Mouse (Mus musculus) bone marrow, adult 2 months (tissue): Measurements from ENCODE around the gene Erich6b. TPM values are rescaled to one million over a fixed set of nuclear protein-coding genes. Genes with fewer than 3 reads are reported as not detected.

Experiments
- H3K27ac ChIP-seq: fragments of 200-500 bp; 2 replicates; pipeline ENCODE4 v1.5.1; 2012; ENCODE audit warnings: low read depth, mild to moderate bottlenecking, control low read depth, inconsistent platforms, low read length; ENCODE audit not compliant: control insufficient read depth, poor library complexity, insufficient read depth
- H3K4me1 ChIP-seq: fragments of 200-500 bp; 2 replicates; pipeline ENCODE4 v1.6.1; 2011; ENCODE audit warnings: low read length; ENCODE audit not compliant: control insufficient read depth, insufficient read depth
- H3K4me3 ChIP-seq: fragments of 200-500 bp; replicated peaks from 2 replicates; pipeline ENCODE3; 2011; ENCODE audit warnings: mild to moderate bottlenecking, low read depth, low read length, control low read depth; ENCODE audit not compliant: control insufficient read depth
- CTCF ChIP-seq: fragments of 200-500 bp; IDR thresholded peaks from 2 replicates; pipeline ENCODE4 v1.5.1; 2011; ENCODE audit warnings: low read length, control low read depth; ENCODE audit not compliant: control insufficient read depth, insufficient read depth
- POLR2A ChIP-seq: fragments of 200-500 bp; IDR thresholded peaks from 2 replicates; pipeline ENCODE4 v1.6.1; 2011; ENCODE audit warnings: low read depth, mild to moderate bottlenecking, control low read depth, low read length, borderline replicate concordance; ENCODE audit not compliant: control insufficient read depth
- WGBS: fragments of 180-500 bp; shearing (Covaris S2); methylation state at CpG from one replicate; pipeline ENCODE4 v1.1.7; 2018; 5-methylcytosine and 5-hydroxymethylcytosine counted together
- polyA plus RNA-seq: library from polyadenylated mRNA; stranded (reverse); fragments of >200 nt; gene quantifications from 2 replicates; pipeline ENCODE4 v1.2.4, GENCODE M21; 2011; ENCODE audit warnings: low replicate concordance; ENCODE audit not compliant: missing spikeins, insufficient read depth, insufficient read length

The Erich6b gene
- polyA plus RNA-seq, 1 experiment, result not detected

DNA sequence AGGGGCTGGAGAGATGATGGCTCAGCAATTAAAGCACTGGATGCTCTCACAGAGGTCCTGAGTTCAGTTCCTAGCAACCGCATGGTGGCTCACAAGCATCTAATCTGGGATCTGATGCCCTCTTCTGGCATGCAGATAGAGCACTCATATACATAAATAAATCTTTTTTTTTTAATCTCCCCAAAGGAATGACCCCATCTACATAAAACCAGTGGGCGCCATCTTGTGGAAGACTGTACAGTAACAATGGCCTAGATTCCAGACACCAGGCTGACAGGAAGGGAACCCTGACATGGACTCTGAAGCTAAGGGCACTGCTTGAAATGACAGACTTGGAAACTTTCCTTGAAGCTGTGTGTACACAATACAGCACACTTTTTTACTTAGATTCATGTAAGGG lies 1.2 kb upstream of the Erich6b start:
- Histone ChIP-seq H3K4me3 (no peak overlapping the region), H3K4me1 (no peaks in the 10 kb centered on the region), H3K27ac (no peak overlapping the region)
- TF ChIP-seq POLR2A (no peak), CTCF (no peak)
- WGBS, result 81% methylated on average over 2 of the region's 2 CpGs

DNA sequence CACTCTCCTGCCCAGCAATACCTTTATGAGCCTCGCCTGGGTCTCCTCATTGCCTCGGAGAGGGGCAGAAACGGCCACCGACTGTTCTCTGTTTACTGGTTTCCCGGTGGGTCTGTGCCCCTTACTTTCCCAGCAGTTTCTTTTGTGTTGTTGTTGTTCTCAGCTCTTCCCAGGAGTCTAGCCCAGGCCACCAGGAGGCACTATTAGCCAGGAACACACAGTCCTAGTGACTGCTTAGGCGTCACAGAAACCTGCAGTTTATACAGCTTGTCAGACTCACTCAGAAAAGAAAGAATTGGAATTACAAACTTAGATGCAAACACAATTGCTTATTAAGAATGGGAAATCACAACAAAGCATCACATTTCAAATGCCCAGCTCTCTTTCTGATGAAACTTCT lies 690 bp upstream of the Erich6b start:
- Histone ChIP-seq H3K4me1 (no peaks in the 10 kb centered on the region), H3K4me3 (no peak overlapping the region), H3K27ac (no peak overlapping the region)
- TF ChIP-seq CTCF (no peak), POLR2A (no peak)
- WGBS, result 76% methylated on average over 6 of the region's 6 CpGs

DNA sequence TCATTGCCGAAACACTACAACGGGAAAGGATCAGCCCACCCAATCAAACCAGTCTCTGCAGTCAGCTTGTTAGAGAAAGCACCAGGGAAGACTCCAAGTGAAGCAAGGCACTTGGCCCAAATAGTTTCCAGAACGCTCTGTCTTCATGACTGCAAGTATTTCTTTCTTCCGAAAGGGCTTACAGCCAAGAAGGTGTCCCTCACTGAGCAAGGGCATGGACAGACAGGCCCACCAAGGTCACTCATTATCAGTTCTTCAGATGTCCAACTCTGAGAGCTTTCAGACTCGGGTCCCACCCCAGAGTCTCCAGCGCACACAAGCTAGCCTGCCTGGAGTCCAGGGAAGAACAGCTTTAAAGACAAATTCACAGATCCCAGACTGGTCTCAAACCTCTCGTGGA lies 3.4 kb downstream of the Erich6b start:
- no peak overlapping the region for H3K4me3 ChIP-seq
- no peaks in the 10 kb centered on the region for H3K4me1 ChIP-seq
- 84% methylated on average over 7 of the region's 7 CpGs for WGBS
- TF ChIP-seq CTCF (no peak), POLR2A (no peak)
- H3K27ac ChIP-seq, result no peak overlapping the region

DNA sequence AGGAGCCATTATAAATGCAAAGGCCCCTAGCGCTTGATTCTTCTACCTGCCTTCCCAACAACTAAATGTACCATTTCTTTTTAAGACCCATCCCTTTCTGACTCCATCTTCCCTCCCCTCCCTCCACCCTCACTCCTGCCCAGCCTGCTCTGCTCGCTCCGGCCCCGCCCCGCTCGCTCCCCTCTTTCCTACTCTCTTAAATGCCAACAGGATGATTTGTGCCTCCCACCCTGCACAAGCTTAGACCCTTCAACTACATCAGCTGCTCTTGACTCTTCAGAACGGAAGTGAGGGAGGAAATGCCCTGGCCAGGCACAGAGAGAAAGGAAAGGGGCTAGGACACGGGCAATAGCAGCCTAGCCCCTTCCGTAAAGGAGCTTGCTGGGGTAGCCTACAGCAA lies 4.0 kb downstream of the Erich6b start:
- Histone ChIP-seq H3K4me1 (no peaks in the 10 kb centered on the region), H3K4me3 (no peak overlapping the region), H3K27ac (no peak overlapping the region)
- no peak for TF ChIP-seq POLR2A
- TF ChIP-seq CTCF, result no peak
- WGBS, result 28% methylated on average over 9 of the region's 9 CpGs

DNA sequence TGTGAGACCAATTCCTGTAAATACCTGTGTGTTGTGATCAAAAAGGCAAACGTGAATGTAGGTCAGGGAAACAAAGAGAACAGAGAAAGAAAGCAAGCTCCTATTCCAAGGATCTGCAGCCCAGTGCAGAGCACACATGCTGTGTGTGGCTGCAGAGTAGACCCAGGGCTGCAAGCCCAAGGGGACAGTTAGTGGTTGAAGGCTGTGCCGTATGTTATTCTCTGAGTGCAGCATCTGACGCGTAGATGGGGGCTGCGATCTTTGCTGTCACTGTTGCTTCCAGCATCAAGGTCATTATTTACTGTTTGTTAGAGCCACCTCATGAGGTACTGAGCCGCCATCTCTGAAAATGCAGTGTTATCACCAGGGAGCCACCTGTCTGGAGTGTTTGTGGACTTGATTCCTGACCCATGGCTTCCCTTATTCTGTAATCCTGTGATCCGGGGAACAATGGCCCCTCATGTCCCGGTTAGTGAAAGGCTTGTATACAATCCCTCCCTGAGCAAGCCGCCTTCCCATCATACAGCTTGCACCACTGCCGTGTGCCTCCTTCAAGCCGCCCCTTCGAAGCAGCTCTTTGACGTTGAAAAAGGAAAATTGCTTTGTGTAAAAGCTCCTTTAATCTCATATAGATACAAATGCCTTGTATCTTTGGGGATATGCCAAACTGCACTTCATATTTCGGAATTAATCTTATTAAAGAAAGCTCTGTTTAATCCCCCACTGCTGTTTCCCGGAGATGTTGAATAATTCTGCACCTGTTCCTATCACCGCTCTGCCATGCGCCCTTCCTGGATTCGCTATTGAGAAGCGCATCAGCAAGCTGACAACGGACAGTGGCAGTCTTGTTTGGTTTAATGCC lies 5.1 kb downstream of the Erich6b start:
- Histone ChIP-seq H3K4me1 (no peaks in the 10 kb centered on the region), H3K4me3 (no peak overlapping the region), H3K27ac (no peak overlapping the region)
- TF ChIP-seq CTCF (no peak), POLR2A (no peak)
- 85% methylated on average over 20 of the region's 20 CpGs for WGBS

DNA sequence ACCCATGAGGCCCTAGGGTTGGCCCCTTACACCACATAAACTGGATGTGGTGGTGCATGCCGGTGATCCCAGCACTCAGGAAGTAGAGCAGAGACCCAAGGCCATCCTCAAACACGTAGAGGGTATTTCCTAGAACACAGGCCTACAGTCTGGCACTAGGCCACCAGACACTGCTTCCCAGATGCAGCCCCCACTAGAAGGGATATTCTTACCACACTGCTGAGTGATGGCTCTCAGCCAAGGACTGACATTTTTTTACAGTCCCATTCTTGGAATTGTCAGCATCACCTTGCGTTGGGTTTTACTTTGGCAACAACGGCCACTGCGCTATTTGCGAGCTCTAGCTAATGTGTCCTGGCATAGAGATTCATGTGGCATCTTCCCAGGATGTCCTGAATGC lies 18.9 kb downstream of the Erich6b start:
- TF ChIP-seq CTCF (no peak), POLR2A (no peak)
- 79% methylated on average over 6 of the region's 6 CpGs for WGBS
- Histone ChIP-seq H3K4me1 (no peaks in the 10 kb centered on the region), H3K27ac (no peak overlapping the region), H3K4me3 (no peak overlapping the region)

DNA sequence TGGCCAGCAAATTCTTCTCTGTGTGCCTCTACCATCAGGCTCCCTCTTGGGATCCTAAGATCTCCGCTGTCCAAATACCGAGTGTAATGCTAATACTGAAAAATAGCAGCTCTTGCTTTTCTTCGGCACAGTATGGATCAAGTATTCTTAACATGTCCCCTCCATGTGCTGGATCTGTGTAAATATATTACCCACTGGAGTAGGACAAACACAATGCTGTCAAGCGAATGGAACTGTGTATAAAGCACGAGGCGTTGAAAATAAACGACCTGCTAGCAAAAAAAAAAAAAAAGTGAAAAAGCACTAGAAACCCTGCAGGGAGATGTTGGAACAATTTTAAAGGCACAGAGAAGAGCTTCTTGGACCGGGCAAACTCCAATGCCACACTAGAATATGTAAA lies 19.5 kb downstream of the Erich6b start:
- 81% methylated on average over 8 of the region's 8 CpGs for WGBS
- no peak overlapping the region for H3K27ac ChIP-seq
- TF ChIP-seq CTCF, result no peak
- TF ChIP-seq POLR2A, result no peak
- no peaks in the 10 kb centered on the region for H3K4me1 ChIP-seq
- H3K4me3 ChIP-seq, result no peak overlapping the region

DNA sequence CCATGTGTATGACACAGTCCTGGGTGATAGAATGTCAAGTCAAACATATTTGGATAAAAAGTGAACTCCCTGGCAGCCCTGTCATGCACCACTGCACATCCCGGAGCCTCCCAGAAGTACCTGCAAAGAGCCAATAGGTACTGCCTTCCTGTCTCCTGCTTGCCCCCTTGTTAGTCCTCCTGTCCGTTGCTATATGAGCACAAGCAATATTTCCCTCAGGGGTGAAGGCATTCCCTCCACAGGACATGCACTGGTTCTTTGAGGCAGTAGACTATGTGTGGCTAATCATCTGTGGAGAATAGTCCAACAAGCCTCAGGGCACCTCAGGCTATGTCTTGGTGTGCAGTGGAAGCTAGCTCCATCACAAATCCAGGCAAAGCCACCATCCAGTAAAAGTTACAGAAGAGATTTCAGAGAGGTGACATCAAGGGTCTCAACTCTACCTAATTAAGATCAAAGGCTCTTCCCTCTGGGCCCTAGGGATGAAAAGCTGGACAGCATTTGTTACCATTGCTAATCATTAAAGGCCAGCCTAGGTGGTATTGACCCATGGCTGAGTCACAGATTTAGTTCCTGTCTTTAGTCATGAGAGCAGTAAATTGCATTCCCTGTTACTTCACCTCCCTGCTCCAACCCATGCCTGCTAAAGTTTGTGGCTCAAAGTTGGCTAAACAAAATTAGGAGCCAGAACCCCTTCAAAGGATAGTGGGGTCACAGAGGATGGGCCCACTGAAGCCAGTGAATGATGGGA lies 23.5 kb downstream of the Erich6b start:
- Histone ChIP-seq H3K4me3 (no peak overlapping the region), H3K4me1 (no peaks in the 10 kb centered on the region), H3K27ac (no peak overlapping the region)
- 77% methylated on average over 2 of the region's 2 CpGs for WGBS
- TF ChIP-seq POLR2A (no peak), CTCF (no peak)
